Mouse (Mus musculus): Measurements from ENCODE around the gene Cstf1. TPM values are rescaled to one million over a fixed set of nuclear protein-coding genes. Genes with fewer than 3 reads are reported as not detected.
A peak's percentile ranks its signal among the peaks of the same experiment; 100 is the strongest.

Cstf1 gene
- total and polyA plus RNA-seq, 2 experiments from 2014 or later = 25.6 to 40.1 TPM

GRCm38 (mm10) chr2:172348297-172348950 lies 22.1 kb upstream of the Cstf1 start:
- Histone ChIP-seq H3K27me3 (ENCODE audit: insufficient read depth, low read length) (no peaks in the 10 kb centered on the region), H3K9me3 (ENCODE audit: low read length) (no peaks in the 10 kb centered on the region), H3K27ac (peak overlapping the region; percentile 27; the same call in 1 of the 2 replicates), H3K36me3 (ENCODE audit: insufficient read depth, low read length) (no peaks in the 10 kb centered on the region), H3K9ac (replicated peaks; ENCODE audit: low read length) (no peak overlapping the region), H3K4me1 (ENCODE audit: insufficient read depth, low read length) (peaks cover 13% of the 10 kb centered on the region; the same call in 1 of the 2 replicates), H3K4me3 (ENCODE audit: low read length) (no peak overlapping the region), H3K4me2 (ENCODE audit: low read depth, low read length) (no peak overlapping the region)
- peak; percentile 79 for DNase-seq (ENCODE audit: low spot score)
- WGBS = 29% methylated on average over 3 of the region's 3 CpGs
- ATAC-seq = no peak
- no peak for TF ChIP-seq CTCF (IDR thresholded peaks at IDR 0.05; ENCODE audit: low read depth)

GRCm38 (mm10) chr2:172349776-172350175 lies 20.7 kb upstream of the Cstf1 start:
- no peak for TF ChIP-seq CTCF (IDR thresholded peaks at IDR 0.05; ENCODE audit: low read depth)
- H3K4me1 ChIP-seq (ENCODE audit: insufficient read depth, low read length) = peaks cover 14% of the 10 kb centered on the region; the same call in 1 of the 2 replicates
- no peaks in the 10 kb centered on the region for H3K9me3 ChIP-seq (ENCODE audit: low read length)
- H3K9ac ChIP-seq (replicated peaks; ENCODE audit: low read length) = no peak overlapping the region
- H3K27ac ChIP-seq = no peak overlapping the region
- DNase-seq (ENCODE audit: low spot score) (no peak), ATAC-seq (no peak)
- H3K27me3 ChIP-seq (ENCODE audit: insufficient read depth, low read length) = no peaks in the 10 kb centered on the region
- H3K4me3 ChIP-seq (ENCODE audit: low read length) = no peak overlapping the region
- H3K36me3 ChIP-seq (ENCODE audit: insufficient read depth, low read length) = no peaks in the 10 kb centered on the region
- WGBS = 75% methylated on average over 14 of the region's 14 CpGs
- no peak overlapping the region for H3K4me2 ChIP-seq (ENCODE audit: low read depth, low read length)

GRCm38 (mm10) chr2:172350773-172351172 lies 19.7 kb upstream of the Cstf1 start:
- no peak overlapping the region for H3K4me2 ChIP-seq (ENCODE audit: low read depth, low read length)
- H3K4me1 ChIP-seq (ENCODE audit: insufficient read depth, low read length) = peaks cover 14% of the 10 kb centered on the region; the same call in 1 of the 2 replicates
- no peaks in the 10 kb centered on the region for H3K9me3 ChIP-seq (ENCODE audit: low read length)
- H3K36me3 ChIP-seq (ENCODE audit: insufficient read depth, low read length) = no peaks in the 10 kb centered on the region
- H3K27ac ChIP-seq = no peak overlapping the region
- H3K27me3 ChIP-seq (ENCODE audit: insufficient read depth, low read length) = no peaks in the 10 kb centered on the region
- no peak for ATAC-seq
- H3K4me3 ChIP-seq (ENCODE audit: low read length) = no peak overlapping the region
- no peak for DNase-seq (ENCODE audit: low spot score)
- no peak for TF ChIP-seq CTCF (IDR thresholded peaks at IDR 0.05; ENCODE audit: low read depth)
- 82% methylated on average over 8 of the region's 8 CpGs for WGBS
- no peak overlapping the region for H3K9ac ChIP-seq (replicated peaks; ENCODE audit: low read length)

- DNase-seq (ENCODE audit: low spot score) = peak; percentile 70
- H3K27ac ChIP-seq = peak overlapping the region; percentile 20; the same call in 1 of the 2 replicates
Observed at GRCm38 (mm10) chr2:172353218-172353617, 17.3 kb upstream of the Cstf1 start.

GRCm38 (mm10) chr2:172354761-172355160 lies 15.7 kb upstream of the Cstf1 start:
- TF ChIP-seq CTCF (IDR thresholded peaks at IDR 0.05; ENCODE audit: low read depth) = no peak
- no peak overlapping the region for H3K4me2 ChIP-seq (ENCODE audit: low read depth, low read length)
- no peak overlapping the region for H3K27ac ChIP-seq
- 51% methylated on average over 9 of the region's 9 CpGs for WGBS
- DNase-seq (ENCODE audit: low spot score) (no peak), ATAC-seq (no peak)
- no peak overlapping the region for H3K9ac ChIP-seq (replicated peaks; ENCODE audit: low read length)
- no peaks in the 10 kb centered on the region for H3K36me3 ChIP-seq (ENCODE audit: insufficient read depth, low read length)
- no peak overlapping the region for H3K4me3 ChIP-seq (ENCODE audit: low read length)
- H3K9me3 ChIP-seq (ENCODE audit: low read length) = no peaks in the 10 kb centered on the region
- 0 out of 2 replicates have a peak, but pooled peaks cover 3% of the 10 kb centered on the region for H3K4me1 ChIP-seq (ENCODE audit: insufficient read depth, low read length)
- H3K27me3 ChIP-seq (ENCODE audit: insufficient read depth, low read length) = no peaks in the 10 kb centered on the region

More at GRCm38 (mm10) chr2:172353218-172353617, 17.3 kb upstream of the Cstf1 start:
- Histone ChIP-seq H3K4me1 (ENCODE audit: insufficient read depth, low read length) (peaks cover 12% of the 10 kb centered on the region; the same call in 1 of the 2 replicates), H3K4me3 (ENCODE audit: low read length) (no peak overlapping the region), H3K9ac (replicated peaks; ENCODE audit: low read length) (no peak overlapping the region), H3K9me3 (ENCODE audit: low read length) (no peaks in the 10 kb centered on the region), H3K36me3 (ENCODE audit: insufficient read depth, low read length) (no peaks in the 10 kb centered on the region), H3K27me3 (ENCODE audit: insufficient read depth, low read length) (no peaks in the 10 kb centered on the region), H3K4me2 (ENCODE audit: low read depth, low read length) (no peak overlapping the region)
- no peak for TF ChIP-seq CTCF (IDR thresholded peaks at IDR 0.05; ENCODE audit: low read depth)
- ATAC-seq = no peak
- 36% methylated on average over 9 of the region's 9 CpGs for WGBS

GRCm38 (mm10) chr2:172355833-172356232 lies 14.6 kb upstream of the Cstf1 start:
- DNase-seq (ENCODE audit: low spot score) = peak; percentile 74
- Histone ChIP-seq H3K36me3 (ENCODE audit: insufficient read depth, low read length) (no peaks in the 10 kb centered on the region), H3K27ac (peak overlapping the region; percentile 17; the same call in 1 of the 2 replicates), H3K9me3 (ENCODE audit: low read length) (no peaks in the 10 kb centered on the region), H3K4me1 (ENCODE audit: insufficient read depth, low read length) (0 out of 2 replicates have a peak, but pooled peaks cover 3% of the 10 kb centered on the region), H3K9ac (replicated peaks; ENCODE audit: low read length) (no peak overlapping the region), H3K27me3 (ENCODE audit: insufficient read depth, low read length) (no peaks in the 10 kb centered on the region), H3K4me2 (ENCODE audit: low read depth, low read length) (no peak overlapping the region), H3K4me3 (ENCODE audit: low read length) (no peak overlapping the region)
- WGBS = 48% methylated on average over 5 of the region's 5 CpGs
- TF ChIP-seq CTCF (IDR thresholded peaks at IDR 0.05; ENCODE audit: low read depth) = no peak
- peak; percentile 62 for ATAC-seq

- Histone ChIP-seq H3K36me3 (ENCODE audit: insufficient read depth, low read length) (peaks cover 16% of the 10 kb centered on the region; the same call in 1 of the 2 replicates), H3K4me3 (ENCODE audit: low read length) (no peak overlapping the region), H3K4me1 (ENCODE audit: insufficient read depth, low read length) (no peaks in the 10 kb centered on the region), H3K4me2 (ENCODE audit: low read depth, low read length) (no peak overlapping the region), H3K27me3 (ENCODE audit: insufficient read depth, low read length) (no peaks in the 10 kb centered on the region), H3K9ac (replicated peaks; ENCODE audit: low read length) (no peak overlapping the region), H3K9me3 (ENCODE audit: low read length) (no peaks in the 10 kb centered on the region), H3K27ac (no peak overlapping the region)
- no peak for TF ChIP-seq CTCF (IDR thresholded peaks at IDR 0.05; ENCODE audit: low read depth)
- DNase-seq (ENCODE audit: low spot score) = no peak
- 93% methylated on average over 7 of the region's 7 CpGs for WGBS
- ATAC-seq = no peak
Observed at GRCm38 (mm10) chr2:172363176-172363575, 7.3 kb upstream of the Cstf1 start.
